Mouse (Mus musculus) brown adipose tissue, adult 24 weeks (tissue): Measurements from ENCODE around the gene Bex3. TPM values are rescaled to one million over a fixed set of nuclear protein-coding genes. Genes with fewer than 3 reads are reported as not detected.
A peak's percentile ranks its signal among the peaks of the same experiment; 100 is the strongest.
"Not testable (repeated sequence)": the region's sequence is repeated elsewhere in the genome, so short reads cannot be mapped to it uniquely, and the experiment has no call there.

Source experiments
- H3K27ac ChIP-seq: fragments of 200-500 bp; replicated peaks from 2 replicates; pipeline ENCODE4 v1.5.1; 2012; ENCODE audit warnings: low read depth, mild to moderate bottlenecking, low read length
- H3K4me1 ChIP-seq: fragments of 200-500 bp; 2 replicates; pipeline ENCODE4 v1.6.1; 2012; ENCODE audit warnings: low read length, mixed read lengths; ENCODE audit not compliant: control insufficient read depth, insufficient read depth, insufficient read length
- H3K4me3 ChIP-seq: fragments of 200-500 bp; 2 replicates; pipeline ENCODE4 v1.5.1; 2012; ENCODE audit warnings: low read depth, mild to moderate bottlenecking, low read length, moderate library complexity; ENCODE audit not compliant: insufficient read depth
- polyA plus RNA-seq: library from polyadenylated mRNA; stranded (reverse); fragments of >200 nt; gene quantifications from 2 replicates; pipeline ENCODE4 v1.2.4, GENCODE M21; 2012; ENCODE audit not compliant: missing spikeins, insufficient read depth, insufficient read length

Gene Bex3
- 3.4 and 4.5 TPM in 2 replicates for polyA plus RNA-seq

DNA sequence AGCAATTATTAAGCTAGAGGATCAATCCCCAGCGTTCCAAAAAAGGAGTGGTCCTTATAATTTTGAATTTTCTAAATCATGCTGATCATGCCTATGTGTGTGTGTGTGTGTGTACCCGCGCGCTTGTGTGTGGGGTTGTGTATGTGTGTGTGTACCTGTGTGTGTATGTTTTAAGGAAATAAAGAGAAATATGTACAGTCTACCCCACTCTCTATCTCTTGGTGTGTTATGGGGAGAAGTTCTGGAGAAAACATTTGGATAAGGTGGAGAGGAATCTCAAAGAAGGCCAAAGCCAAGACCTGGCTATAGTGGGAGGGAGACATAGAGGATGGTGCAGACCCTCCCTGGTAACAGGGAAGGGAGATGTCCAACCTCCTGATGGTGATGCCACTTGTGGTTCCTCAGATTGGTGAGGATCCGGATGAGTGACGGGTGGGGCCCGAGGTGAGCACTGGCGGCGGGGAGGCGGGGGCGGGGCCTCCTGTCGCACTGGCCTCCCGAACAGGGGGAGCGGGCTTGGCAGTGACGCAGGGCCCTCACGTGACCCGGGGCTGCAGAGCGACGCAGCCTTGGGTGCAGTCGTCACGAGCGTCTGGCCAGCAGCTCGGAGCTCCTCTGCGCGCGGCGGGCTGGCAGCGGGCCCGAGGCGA is at the start of gene Bex3:
Gene Bex3 (plus strand): TSS at position 511 of the 650 bp plus-strand sequence.
- not testable (repeated sequence) for H3K4me1 ChIP-seq, H3K4me3 ChIP-seq, H3K27ac ChIP-seq

DNA sequence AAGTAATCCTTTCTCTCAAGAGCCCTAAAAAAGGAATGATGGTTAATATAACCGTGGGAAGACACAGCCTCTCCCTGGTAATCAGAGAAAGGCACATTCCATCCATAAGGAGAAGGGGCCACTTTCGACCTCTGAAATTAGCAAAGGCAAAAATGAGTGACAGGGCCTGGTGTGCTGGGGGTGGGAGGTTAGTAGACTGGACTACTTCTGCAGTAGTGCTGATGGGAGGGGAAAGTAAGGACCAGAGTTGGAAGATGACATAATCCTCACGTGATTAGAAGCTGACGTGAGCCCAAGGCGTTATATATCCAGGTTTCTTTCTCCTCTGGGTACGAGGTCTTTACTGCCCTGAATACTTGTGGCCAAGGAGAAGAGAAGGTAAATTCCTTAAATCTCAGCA is 46.3 kb upstream of the Bex3 start:
- Histone ChIP-seq H3K4me3 (no peak overlapping the region), H3K4me1 (no peaks in the 10 kb centered on the region), H3K27ac (no peak overlapping the region)

DNA sequence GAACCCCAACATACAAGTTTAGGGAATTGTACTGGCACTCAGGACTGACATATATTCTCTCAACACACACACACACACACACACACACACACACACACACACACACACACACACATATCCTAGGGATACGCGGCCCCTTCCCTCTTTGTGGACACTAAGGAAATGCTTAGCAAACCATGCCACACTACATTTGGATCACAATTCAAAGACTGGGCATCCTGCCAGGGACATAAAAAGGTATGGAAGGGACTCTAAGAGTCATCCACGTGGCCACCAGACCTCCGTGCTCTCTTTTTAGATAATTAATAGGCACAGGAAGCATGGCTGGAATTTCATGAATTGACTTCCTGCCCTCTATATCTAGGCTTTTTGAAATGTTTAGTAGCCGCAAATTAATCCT is 42.3 kb upstream of the Bex3 start:
- H3K4me3 ChIP-seq: no peak overlapping the region
- H3K4me1 ChIP-seq: no peaks in the 10 kb centered on the region
- no peak overlapping the region for H3K27ac ChIP-seq

DNA sequence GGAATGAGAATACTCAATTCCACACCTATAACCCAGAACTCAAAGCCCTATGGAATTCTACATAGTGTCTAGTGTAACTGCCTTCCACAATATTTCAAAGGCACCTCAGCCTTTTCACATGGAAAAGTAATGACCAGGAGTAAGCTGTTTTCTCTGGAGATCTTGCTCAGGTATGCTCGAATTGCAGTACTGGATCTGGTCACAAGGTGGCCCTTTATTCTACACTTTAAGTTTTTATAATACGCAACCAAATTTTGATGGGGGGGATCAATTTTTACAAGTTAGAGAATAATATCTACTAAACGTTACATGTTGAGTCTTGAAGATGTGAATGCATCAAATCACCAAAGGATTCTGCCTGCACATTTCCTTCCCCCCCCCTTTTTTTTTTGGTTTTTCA is 31.9 kb upstream of the Bex3 start:
- Histone ChIP-seq H3K4me1 (no peaks in the 10 kb centered on the region), H3K27ac (no peak overlapping the region), H3K4me3 (no peak overlapping the region)

DNA sequence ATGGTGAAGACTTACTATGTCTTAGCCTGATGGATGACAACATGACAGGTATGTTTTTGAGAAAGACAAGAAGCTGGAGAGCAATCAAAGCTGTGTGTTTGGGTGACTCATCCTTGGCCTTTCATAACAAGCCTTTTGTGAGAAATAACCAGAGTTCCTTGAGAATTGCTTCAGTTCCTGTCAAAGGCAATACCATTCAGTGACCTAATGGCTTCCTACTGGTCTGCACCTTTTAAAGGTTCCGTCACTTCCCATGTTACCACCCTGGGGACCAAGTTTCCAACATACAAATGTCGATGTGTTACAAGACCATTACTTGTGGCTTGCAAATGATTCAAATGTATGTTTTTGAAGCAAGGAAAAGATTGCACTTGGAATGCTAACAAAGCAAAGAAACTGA is 26.9 kb upstream of the Bex3 start:
- Histone ChIP-seq H3K27ac (no peak overlapping the region), H3K4me1 (no peaks in the 10 kb centered on the region), H3K4me3 (no peak overlapping the region)

DNA sequence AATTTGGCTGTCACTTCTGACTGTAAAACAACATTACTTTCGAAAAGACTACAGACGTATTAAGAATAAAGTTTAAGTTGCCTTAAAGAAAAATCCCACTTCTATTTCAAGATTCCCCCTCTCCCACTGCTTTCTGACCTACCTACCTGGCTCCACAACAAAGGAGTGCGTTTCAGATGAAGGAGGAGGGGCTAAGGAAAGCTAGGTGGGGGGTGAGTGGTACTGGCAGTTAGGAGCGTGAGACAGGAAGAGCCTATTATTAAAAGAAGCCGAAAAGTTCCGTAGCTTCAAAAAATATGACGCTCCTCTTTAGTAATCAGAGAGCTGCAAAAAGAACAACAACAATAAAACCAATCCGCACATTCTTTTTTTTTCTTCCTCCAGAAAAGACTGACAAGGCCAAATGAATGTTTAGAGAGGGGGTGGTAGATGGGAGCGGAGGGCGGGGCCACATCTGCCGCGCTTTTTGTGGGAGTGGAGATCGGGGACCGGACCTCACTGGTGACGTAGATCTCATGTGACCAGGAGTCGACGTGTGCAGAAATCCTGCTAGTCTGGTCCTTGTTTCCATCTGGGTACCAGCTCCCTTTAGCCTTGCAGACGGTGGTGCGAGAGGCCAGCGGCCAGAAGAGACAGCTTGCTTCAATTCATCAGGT is 25.4 kb upstream of the Bex3 start, which contains the start of gene Tceal9:
Gene Tceal9 (plus strand): TSS at position 506 of the 656 bp plus-strand sequence.
- Histone ChIP-seq H3K27ac (no peak within 1 kb of the TSS; the same call in 1 of the 2 replicates), H3K4me1 (no peaks in the 10 kb centered on the region), H3K4me3 (peak within 1 kb of the TSS; percentile 88)

DNA sequence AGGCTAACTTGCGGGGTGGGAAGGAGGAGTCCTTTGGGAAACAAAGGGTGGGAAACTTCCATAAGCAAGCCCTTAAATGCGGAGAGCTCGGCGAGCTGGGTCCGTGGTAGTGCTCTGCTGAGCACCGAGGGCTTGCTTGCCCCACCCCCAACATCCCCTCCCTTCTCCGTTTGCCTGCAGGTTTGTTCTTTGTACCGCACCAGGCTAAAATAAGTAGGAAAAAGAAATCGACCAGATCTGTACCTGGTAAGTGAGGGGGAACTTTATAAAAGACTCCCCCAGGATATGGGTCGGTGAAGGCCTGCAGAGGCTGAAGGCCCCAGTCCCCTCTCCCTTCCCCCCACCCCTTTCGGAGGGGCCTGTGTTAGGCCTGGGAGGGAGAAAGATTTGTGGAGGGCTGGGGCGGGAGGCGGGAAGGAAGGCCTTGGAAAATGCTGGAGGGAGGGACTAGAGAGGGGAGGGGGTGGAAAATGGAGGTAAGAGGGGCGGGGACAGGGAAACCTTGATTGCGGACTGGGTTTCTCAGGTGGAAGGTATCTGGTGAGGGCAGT is 24.5 kb upstream of the Bex3 start:
- Histone ChIP-seq H3K4me1 (no peaks in the 10 kb centered on the region), H3K27ac (no peak overlapping the region; the same call in 1 of the 2 replicates), H3K4me3 (peak overlapping the region; percentile 88)

DNA sequence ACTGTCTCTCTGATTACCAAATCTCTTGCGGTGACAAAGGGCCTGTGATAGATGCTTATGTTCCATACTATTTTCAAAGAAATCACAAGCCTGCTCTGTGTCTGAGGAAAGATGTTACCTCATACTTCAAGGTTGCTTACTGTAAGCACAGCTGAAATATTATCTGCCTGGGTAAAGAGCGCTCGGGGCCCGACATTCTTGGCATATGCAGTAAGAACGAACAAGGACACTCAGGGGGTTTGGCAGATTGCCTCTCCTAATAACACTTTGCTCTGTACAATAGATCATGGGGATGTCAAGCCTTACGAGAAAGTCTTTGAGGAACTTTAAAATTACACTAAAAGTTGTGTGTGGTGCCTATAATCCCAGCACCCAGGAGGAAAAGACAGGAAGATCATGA is 21.2 kb upstream of the Bex3 start:
- Histone ChIP-seq H3K4me1 (no peaks in the 10 kb centered on the region), H3K27ac (no peak overlapping the region), H3K4me3 (no peak overlapping the region)

DNA sequence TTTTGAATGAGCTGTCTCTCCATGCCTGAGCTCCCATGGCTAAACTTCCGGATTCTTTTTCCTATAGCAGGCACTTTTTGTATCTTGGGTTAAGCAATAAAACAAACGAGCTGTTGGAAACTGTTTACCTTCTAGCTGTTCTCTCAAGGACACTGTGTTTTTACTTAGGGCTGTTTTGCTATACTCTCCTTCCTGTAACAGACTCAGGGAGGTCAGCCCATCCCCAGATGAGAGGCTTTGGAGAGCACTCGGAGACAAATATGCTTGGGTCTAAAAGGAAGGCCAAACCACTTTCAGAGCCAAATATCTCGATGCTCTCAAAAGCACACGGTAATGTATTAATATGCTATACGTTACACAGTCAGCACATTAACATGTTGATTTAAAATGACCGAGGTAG is 20.4 kb upstream of the Bex3 start:
- H3K4me3 ChIP-seq: no peak overlapping the region
- no peaks in the 10 kb centered on the region for H3K4me1 ChIP-seq
- no peak overlapping the region for H3K27ac ChIP-seq

DNA sequence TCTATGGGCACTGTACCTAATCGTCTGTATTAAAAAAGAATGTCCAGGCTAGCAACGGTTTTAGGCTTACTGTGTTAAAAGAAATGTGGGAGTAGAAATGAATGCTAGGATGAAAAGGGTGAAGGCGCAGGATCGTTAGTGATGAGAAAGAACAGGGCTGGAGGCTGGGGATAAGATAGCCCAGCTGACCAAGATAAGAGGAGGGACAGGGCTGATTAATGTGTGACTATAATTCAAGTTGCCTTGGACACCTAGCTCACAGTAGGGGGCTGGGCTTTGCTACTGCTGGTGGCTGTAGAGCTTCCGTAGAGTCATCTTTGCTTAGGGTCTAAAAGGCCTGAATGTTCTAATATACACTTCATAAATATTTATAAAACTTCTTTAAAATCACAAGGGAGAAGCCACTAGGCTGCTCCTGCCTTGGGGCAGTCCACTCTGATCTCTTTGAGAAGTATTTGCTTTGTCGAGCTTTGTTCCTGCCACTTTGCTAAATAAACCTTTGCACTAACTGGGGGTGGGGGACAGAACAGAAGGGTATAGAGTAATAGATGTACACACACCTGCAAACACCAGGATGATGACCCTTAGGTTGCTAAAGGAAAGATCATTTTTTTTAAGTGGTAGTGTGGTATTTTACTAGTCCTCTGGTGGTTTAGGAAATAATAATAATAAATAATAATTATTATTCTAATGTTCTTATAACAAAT is 17.9 kb upstream of the Bex3 start:
- no peak overlapping the region for H3K27ac ChIP-seq
- H3K4me3 ChIP-seq: no peak overlapping the region
- no peaks in the 10 kb centered on the region for H3K4me1 ChIP-seq

DNA sequence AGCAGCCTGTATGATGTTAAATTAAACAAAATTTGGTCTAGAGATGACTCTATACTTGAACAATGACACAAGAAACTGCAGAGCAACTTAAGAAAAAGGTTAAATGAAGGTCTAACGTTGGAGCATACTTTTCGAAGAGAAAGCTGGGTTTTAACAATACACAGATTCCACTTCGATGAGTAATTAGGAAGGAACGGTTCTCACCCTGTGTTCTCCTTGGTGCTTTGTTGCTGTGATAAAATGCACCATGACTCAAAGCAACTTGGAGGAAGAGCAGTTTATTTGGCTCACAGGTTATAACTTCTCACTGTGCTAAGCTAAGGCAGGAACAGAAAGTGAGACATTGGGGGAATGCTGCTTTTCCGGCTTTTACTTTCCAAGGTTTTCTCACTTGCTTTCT is 2.3 kb upstream of the Bex3 start:
- Histone ChIP-seq H3K4me3 (no peak overlapping the region), H3K4me1 (no peaks in the 10 kb centered on the region), H3K27ac (no peak overlapping the region)

DNA sequence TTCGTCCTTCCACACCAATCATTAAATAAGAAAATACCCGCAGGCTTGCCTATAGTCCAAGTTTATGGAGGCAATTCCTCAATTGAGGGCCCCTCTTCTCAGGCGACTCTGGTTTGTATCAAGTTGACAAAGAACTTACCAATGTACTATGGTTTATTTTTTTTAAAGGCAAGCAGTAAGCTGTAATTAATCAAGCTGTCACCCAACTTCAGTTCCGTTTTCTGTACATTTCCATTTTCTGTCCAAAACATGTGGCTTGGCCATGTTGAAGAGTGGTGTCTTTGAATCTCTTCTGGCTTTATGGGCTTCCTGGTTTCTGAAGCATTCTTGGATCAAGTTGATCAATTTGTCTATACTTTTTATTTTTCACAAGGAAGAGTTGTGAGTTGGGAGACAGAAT is 1.9 kb upstream of the Bex3 start:
- Histone ChIP-seq H3K4me1 (no peaks in the 10 kb centered on the region), H3K27ac (no peak overlapping the region), H3K4me3 (no peak overlapping the region)

DNA sequence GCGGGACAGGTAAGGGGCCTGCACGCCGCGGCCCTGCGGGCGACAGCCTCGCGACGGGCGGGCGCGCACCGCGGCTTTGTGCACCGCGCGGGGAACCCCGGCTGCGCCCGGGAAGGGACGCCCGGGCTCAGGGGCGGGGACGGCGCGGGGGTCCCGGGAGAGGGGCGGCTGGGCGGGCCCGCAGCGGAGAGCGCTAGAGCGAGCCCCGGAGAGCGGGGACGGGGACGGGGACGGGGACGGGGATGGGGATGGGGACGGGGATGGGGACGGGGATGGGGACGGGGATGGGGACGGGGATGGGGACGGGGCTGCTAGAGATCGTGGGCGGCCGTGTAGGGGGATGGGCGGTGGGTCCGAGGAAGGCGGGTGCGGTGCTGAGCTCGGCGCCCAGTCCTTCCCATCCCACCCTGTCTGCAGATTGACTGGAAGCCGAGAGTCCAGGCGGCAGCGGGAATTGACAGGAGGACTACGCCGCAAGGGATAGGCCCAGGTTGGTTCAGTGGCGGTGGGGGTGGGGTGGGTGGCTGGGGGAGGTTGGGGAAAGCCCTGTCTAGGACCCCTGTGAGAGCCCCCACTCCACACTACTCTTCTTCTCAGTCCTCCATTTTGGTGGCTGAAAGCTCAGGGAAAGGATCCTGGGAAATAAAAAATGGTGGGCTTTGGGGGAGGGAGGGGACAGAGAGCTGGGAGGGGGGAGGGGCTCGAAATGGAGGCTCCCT is 499 bp downstream of the Bex3 start:
- not testable (repeated sequence) for H3K27ac ChIP-seq, H3K4me3 ChIP-seq, H3K4me1 ChIP-seq

DNA sequence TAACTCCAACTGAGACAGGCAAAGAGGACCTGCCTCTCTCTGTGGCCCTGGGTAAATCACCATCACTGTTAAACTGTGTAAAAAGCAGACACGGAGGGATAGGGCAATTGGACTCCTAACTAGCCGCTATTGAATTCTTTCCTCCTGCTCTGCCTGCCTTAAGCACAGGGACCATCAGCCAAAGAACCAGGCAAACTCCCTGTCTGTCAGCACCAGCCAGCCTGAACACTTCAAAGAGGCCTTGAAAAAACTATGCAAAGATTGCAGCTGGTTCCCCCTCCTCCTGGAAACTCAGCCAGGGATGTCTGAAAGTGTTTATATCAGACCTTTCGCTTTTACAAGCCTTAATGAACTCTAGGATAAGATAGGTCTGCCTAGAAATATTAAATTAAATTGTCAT is 4.5 kb downstream of the Bex3 start:
- Histone ChIP-seq H3K4me3 (no peak overlapping the region), H3K27ac (no peak overlapping the region), H3K4me1 (no peaks in the 10 kb centered on the region)

DNA sequence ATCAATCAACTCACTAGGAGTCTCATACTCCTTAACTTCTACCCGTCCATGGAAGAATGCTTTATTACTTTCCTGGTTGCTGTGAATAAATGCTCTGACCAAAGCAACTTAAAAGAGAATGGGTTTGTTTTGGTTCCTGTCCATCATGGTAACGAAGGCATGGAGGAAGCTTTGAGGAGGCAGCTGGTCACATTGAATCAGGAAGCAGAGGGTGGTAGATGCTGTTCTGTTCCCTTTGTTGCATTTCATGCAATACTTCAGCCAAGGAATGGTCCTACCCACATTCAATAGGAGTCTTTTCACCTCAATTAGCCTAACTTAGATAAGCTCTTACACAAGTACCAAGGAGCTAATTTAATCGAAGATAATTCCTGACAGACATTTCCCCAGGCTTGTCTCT is 5.3 kb downstream of the Bex3 start:
- no peak overlapping the region for H3K4me3 ChIP-seq
- H3K27ac ChIP-seq: no peak overlapping the region
- no peaks in the 10 kb centered on the region for H3K4me1 ChIP-seq
